Mouse (Mus musculus) hindbrain, embryonic 13.5 days (tissue): ENCODE data around the gene Golgb1. TPM values are rescaled to one million over a fixed set of nuclear protein-coding genes. Genes with fewer than 3 reads are reported as not detected.
A peak's percentile ranks its signal among the peaks of the same experiment; 100 is the strongest.
"Not testable (repeated sequence)": the region's sequence is repeated elsewhere in the genome, so short reads cannot be mapped to it uniquely, and the experiment has no call there.

Experiments used
- ATAC-seq: fragments of 200-750 bp; cut with Nextera tagmentation; 2 replicates; pipeline ENCODE4 v1.8.0; 2017; ENCODE audit warnings: moderate TSS enrichment; ENCODE audit not compliant: low FRiP score
- H3K27ac ChIP-seq: fragments of 300-500 bp; sonication (generic); 2 replicates; pipeline ENCODE4 v1.5.1; 2015; ENCODE audit warnings: inconsistent platforms, mild to moderate bottlenecking, moderate library complexity
- H3K27me3 ChIP-seq: fragments of 300-500 bp; sonication (generic); 2 replicates; pipeline ENCODE4 v1.6.1; 2015; ENCODE audit warnings: mild to moderate bottlenecking, inconsistent platforms
- H3K36me3 ChIP-seq: fragments of 300-500 bp; sonication (generic); 2 replicates; pipeline ENCODE4 v1.6.1; 2015; ENCODE audit warnings: mild to moderate bottlenecking, inconsistent platforms
- H3K4me1 ChIP-seq: fragments of 300-500 bp; sonication (generic); replicated peaks from 2 replicates; pipeline ENCODE4 v1.6.1; 2015; ENCODE audit warnings: inconsistent platforms
- H3K4me2 ChIP-seq: fragments of 300-500 bp; sonication (generic); 2 replicates; pipeline ENCODE4 v1.6.1; 2015; ENCODE audit warnings: inconsistent platforms, mild to moderate bottlenecking, moderate library complexity
- H3K4me3 ChIP-seq: fragments of 300-500 bp; sonication (generic); 2 replicates; pipeline ENCODE4 v1.5.1; 2015; ENCODE audit warnings: mild to moderate bottlenecking, inconsistent platforms
- H3K9ac ChIP-seq: fragments of 300-500 bp; sonication (generic); 2 replicates; pipeline ENCODE4 v1.6.1; 2015; ENCODE audit warnings: mild to moderate bottlenecking, inconsistent platforms
- H3K9me3 ChIP-seq: fragments of 300-500 bp; sonication (generic); 2 replicates; pipeline ENCODE4 v1.6.1; 2016; ENCODE audit warnings: inconsistent platforms
- WGBS: fragments of 180-500 bp; shearing (Covaris S2); methylation state at CpG from one replicate; pipeline ENCODE4 v1.1.7; 2015; 5-methylcytosine and 5-hydroxymethylcytosine counted together
- polyA plus RNA-seq: library from polyadenylated mRNA; unstranded; fragments of >200 nt; fragmentation: Nextera tagmentation; extraction: Ambion mirVana; gene quantifications from 2 replicates; pipeline ENCODE4 v1.2.1, GENCODE M21; 2015

Gene Golgb1
- polyA plus RNA-seq: 93.7 and 95.3 TPM in 2 replicates

DNA sequence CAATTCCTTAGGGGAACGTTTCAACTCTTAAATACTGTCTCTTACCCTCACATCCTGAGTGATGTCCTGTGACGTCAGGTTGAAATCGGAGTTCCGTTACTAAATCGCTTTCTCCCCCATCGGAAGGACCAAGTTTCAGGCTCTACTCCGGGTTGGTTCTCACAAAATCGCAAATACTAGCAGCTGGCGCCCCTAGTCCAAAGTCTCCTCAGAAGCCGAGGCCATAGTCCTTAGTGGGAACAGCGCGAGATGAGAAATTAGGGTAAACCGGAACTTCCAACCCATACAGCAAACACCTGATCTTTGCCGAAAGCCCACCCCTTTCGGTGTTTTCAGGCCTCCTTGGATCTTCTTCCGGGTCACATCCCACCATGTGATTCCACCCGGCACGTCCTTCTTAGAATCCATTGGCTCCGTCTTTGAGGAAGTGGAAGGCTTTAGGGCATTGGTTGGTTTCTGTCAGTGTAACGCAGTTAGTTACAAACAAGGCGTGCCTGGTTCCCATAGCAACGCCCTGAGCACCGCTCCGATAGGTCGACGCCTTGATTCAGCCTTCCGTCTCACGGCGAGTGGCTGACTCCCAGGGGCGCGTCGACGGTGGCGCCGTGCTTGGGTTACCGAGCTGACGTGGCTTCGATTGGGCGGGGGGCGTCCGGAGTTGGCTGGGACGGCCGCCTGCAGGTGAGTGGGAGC is at the start of gene Golgb1, which contains the start of gene Eaf2:
TSS of gene Golgb1 (plus strand) at position 558 of the 693 bp plus-strand sequence.
TSS of gene Eaf2 (minus strand) at position 421 of the 693 bp plus-strand sequence.
- no peaks in the 10 kb centered on the region for H3K27me3 ChIP-seq
- H3K36me3 ChIP-seq: peaks cover 19% of the 10 kb centered on the region
- H3K27ac ChIP-seq: peak within 1 kb of the TSS; percentile 87
- H3K9me3 ChIP-seq: no peaks in the 10 kb centered on the region
- under 1% methylated on average over 43 of the region's 43 CpGs for WGBS
- peak within 1 kb of the TSS; percentile 89 for H3K9ac ChIP-seq
- peak within 1 kb of the TSS; percentile 78 for H3K4me2 ChIP-seq
- peak; percentile 100 for ATAC-seq
- H3K4me1 ChIP-seq: peaks cover 29% of the 10 kb centered on the region
- H3K4me3 ChIP-seq: peak within 1 kb of the TSS; percentile 91

GRCm38 (mm10) chr16:36827611-36828053 is 47.3 kb upstream of the Golgb1 start:
- H3K9ac ChIP-seq: peak overlapping the region; percentile 59
- WGBS: 6% methylated on average over 11 of the region's 11 CpGs
- H3K4me1 ChIP-seq: peaks cover 9% of the 10 kb centered on the region
- H3K4me3 ChIP-seq: peak overlapping the region; percentile 89
- H3K27ac ChIP-seq: no peak overlapping the region
- H3K9me3 ChIP-seq: no peaks in the 10 kb centered on the region
- H3K36me3 ChIP-seq: no peaks in the 10 kb centered on the region
- ATAC-seq: no peak
- peak overlapping the region; percentile 78 for H3K4me2 ChIP-seq
- peaks cover 10% of the 10 kb centered on the region for H3K27me3 ChIP-seq

GRCm38 (mm10) chr16:36828054-36828786 is 46.7 kb upstream of the Golgb1 start, which contains the start of gene Iqcb1:
Gene Iqcb1, plus strand, starts transcription at chr16:36828385.
- WGBS: 0% methylated on average over 64 of the region's 64 CpGs
- Histone ChIP-seq H3K27me3 (peaks cover 10% of the 10 kb centered on the region), H3K36me3 (no peaks in the 10 kb centered on the region), H3K27ac (peak within 1 kb of the TSS; percentile 76), H3K9me3 (no peaks in the 10 kb centered on the region), H3K4me3 (peak within 1 kb of the TSS; percentile 89), H3K4me1 (peaks cover 9% of the 10 kb centered on the region), H3K9ac (peak within 1 kb of the TSS; percentile 85), H3K4me2 (peak within 1 kb of the TSS; percentile 78)
- peak; percentile 99 for ATAC-seq

GRCm38 (mm10) chr16:36828820-36829219 is 46.1 kb upstream of the Golgb1 start:
- peak overlapping the region; percentile 76 for H3K27ac ChIP-seq
- peak overlapping the region; percentile 78 for H3K4me2 ChIP-seq

DNA sequence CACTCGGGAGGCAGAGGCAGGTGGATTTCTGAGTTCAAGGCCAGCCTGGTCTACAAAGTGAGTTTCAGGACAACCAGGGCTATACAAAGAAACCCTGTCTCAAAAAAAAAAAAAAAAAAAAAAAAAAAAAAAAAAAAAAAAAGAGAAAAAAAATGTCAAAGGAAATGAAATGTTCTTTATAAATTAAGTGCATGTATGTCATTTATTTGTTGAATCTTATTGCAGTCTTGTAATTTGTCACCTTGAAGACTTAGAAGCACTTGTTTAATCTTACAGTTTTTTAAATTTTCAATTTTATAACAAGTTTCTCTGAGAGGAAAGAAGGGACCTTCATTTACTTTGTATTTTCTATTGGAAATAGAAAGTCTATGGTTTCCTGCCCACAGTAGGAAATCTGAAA is 28.0 kb upstream of the Golgb1 start:
- not testable (repeated sequence) for H3K9ac ChIP-seq, H3K27ac ChIP-seq, ATAC-seq, H3K27me3 ChIP-seq, H3K4me2 ChIP-seq, H3K9me3 ChIP-seq, H3K4me3 ChIP-seq, H3K4me1 ChIP-seq
- H3K36me3 ChIP-seq: peaks cover 25% of the 10 kb centered on the region
- 92% methylated on average over 1 of the region's 1 CpGs for WGBS

More at GRCm38 (mm10) chr16:36828820-36829219, 46.1 kb upstream of the Golgb1 start:
- ATAC-seq: peak; percentile 33
- no peaks in the 10 kb centered on the region for H3K9me3 ChIP-seq
- peak overlapping the region; percentile 89 for H3K4me3 ChIP-seq
- peak overlapping the region; percentile 85 for H3K9ac ChIP-seq
- WGBS: 4% methylated on average over 11 of the region's 11 CpGs
- H3K36me3 ChIP-seq: no peaks in the 10 kb centered on the region
- H3K4me1 ChIP-seq: peaks cover 9% of the 10 kb centered on the region
- peaks cover 10% of the 10 kb centered on the region for H3K27me3 ChIP-seq

DNA sequence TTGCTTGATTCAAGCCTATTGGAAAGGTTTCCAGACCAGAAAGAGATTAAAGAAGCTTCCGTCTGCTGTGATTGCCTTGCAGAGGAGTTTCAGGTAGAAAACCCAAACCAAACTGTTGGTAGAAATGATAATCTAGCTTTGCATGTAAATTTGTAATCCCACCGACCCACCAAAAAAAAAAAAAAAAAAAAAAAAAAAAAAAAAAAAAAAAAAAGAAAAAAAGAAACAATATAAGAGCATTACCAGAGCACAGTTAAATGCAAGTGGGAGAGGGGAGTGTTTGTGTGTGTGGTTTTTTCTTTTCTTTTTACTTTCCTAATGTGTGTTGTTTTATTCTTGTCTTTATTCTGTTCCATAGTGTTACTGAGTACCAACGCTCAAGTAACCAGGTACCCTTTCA is 23.7 kb upstream of the Golgb1 start:
- Histone ChIP-seq H3K9me3 (no peaks in the 10 kb centered on the region), H3K27me3 (no peaks in the 10 kb centered on the region), H3K4me3 (no peak overlapping the region), H3K4me1 (no peaks in the 10 kb centered on the region), H3K36me3 (peaks cover 31% of the 10 kb centered on the region), H3K27ac (no peak overlapping the region), H3K9ac (no peak overlapping the region), H3K4me2 (no peak overlapping the region)
- WGBS: 98% methylated on average over 3 of the region's 3 CpGs
- no peak for ATAC-seq

DNA sequence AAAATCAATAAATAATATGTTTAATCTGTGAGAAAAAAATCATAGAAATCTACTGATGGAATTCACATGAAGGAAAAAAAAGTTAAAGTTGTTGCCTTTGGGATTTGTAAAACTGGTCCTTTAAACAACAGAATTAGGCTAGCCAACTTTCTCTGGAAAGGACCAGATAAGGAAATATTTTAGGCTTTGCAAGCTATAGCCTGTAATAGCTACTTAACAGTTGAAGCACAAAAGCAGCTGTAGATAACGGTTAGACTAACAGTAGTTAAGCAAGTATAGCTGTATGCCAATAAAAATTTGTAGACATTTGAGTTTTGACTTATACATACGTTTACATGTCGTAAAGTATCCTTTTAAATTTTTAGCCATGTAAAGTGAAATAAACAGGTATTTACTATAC is 11.4 kb upstream of the Golgb1 start:
- H3K4me2 ChIP-seq: no peak overlapping the region
- no peak overlapping the region for H3K4me3 ChIP-seq
- no peaks in the 10 kb centered on the region for H3K9me3 ChIP-seq
- H3K4me1 ChIP-seq: no peaks in the 10 kb centered on the region
- H3K27me3 ChIP-seq: no peaks in the 10 kb centered on the region
- peaks cover 40% of the 10 kb centered on the region for H3K36me3 ChIP-seq
- no peak overlapping the region for H3K27ac ChIP-seq
- ATAC-seq: no peak
- WGBS: 97% methylated on average over 3 of the region's 3 CpGs
- H3K9ac ChIP-seq: no peak overlapping the region

DNA sequence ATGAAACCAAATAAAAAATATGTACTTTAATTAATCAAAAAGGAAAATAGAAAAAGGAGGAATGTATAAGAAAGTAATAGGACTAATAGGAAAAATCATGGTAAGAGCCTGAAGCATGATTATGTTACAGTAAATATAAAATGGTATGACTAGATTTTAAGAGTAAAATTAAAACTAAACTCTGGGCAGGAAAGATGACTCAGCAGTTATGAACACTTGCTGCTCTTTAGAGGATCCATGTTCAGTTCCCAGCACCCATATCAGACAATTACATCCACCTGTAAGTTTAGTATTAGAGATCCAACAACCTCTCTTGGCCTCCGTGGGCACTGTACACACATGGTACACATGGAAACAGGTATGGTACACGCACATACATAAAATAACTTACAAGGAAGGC is 5.5 kb upstream of the Golgb1 start:
- WGBS: 86% methylated on average over 2 of the region's 2 CpGs
- Histone ChIP-seq H3K36me3 (peaks cover 48% of the 10 kb centered on the region), H3K4me1 (peaks cover 6% of the 10 kb centered on the region), H3K9ac (no peak overlapping the region), H3K4me3 (no peak overlapping the region), H3K9me3 (no peaks in the 10 kb centered on the region), H3K27ac (no peak overlapping the region), H3K27me3 (no peaks in the 10 kb centered on the region), H3K4me2 (no peak overlapping the region)
- no peak for ATAC-seq

DNA sequence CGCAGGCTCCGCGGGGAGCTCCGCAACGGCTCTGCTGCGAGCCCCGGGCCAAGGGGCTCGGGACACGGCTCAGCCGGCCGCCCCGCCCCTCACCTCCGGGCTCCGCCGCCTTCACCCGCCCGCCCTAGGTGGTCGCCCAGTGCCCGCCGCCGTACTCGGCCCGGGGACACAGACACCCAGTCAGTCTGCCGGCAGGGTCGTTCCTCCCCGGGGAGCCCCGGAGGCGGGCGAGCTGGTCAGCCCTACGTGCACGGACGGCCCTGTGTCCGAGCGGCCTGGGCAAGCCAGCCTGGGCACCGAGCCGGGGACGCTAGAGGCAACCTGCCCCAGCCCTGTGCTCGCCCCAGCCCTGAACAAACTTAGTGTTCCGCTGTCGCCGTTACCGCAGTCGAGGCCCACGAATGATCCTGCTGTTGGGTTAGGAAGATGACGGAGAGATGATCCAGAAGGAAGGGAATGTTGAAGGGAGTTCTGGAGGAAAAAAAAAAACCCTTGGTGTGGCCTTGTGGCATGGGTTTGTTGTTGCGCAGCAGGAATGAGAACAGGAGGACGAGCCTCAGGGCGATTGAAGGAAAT is 424 bp downstream of the Golgb1 start:
- Histone ChIP-seq H3K27ac (peak overlapping the region; percentile 87), H3K27me3 (no peaks in the 10 kb centered on the region), H3K4me2 (peak overlapping the region; percentile 78), H3K4me1 (peaks cover 31% of the 10 kb centered on the region), H3K36me3 (peaks cover 18% of the 10 kb centered on the region), H3K4me3 (peak overlapping the region; percentile 91), H3K9ac (peak overlapping the region; percentile 89), H3K9me3 (no peaks in the 10 kb centered on the region)
- under 1% methylated on average over 48 of the region's 48 CpGs for WGBS
- ATAC-seq: peak; percentile 85

DNA sequence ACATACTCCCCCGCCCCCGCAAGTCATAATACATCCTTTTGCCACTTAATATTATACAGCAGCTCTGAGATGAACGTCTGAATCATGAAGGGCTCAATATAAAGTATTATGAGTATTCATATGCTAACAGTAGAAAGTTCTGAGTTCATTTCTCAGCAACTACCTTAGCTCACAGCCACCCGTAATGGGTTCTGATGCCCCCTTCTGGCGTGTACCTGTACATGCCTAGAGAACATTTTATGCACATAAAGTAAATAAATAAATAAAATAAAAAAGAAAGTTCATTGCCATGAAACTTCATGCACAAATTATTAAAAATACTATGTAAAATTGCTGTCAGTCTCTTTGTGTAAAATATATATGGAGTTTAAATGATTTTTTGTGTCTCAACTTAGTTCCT is 2.4 kb downstream of the Golgb1 start:
- no peak overlapping the region for H3K4me2 ChIP-seq
- no peaks in the 10 kb centered on the region for H3K9me3 ChIP-seq
- no peak overlapping the region for H3K27ac ChIP-seq
- no peak for ATAC-seq
- no peak overlapping the region for H3K9ac ChIP-seq
- H3K36me3 ChIP-seq: peaks cover 5% of the 10 kb centered on the region; the same call in 1 of the 2 replicates
- no peaks in the 10 kb centered on the region for H3K27me3 ChIP-seq
- 81% methylated on average over 5 of the region's 5 CpGs for WGBS
- H3K4me3 ChIP-seq: no peak overlapping the region
- peaks cover 31% of the 10 kb centered on the region for H3K4me1 ChIP-seq

DNA sequence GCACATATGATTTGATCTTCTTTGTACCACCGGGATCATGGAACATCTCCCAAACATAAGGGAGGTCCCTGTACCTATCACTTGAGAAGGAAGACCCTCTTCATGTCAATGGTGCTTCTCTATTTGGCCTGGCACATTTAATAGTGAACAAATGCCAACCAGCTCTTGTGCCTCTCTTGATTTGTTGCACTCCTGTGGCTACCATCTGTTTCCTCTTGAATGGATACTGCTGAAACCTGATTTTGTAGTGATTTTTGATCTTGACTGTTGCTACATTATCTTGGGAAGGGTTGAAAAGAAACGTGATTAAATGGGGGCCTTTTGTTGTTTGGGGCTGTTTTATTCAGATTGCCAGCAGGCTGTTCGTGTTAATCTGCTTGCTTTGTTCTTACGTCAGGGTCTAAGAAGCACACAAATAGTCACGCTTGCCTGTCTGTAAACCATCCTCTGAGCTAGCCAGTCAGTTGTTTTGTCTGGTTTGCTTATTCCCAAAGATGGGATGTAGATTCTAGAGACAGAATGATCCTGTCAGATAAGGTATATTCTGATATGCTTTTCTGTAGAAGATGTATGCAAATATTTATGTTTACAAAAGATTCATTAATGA is 7.9 kb downstream of the Golgb1 start:
- no peak for ATAC-seq
- H3K36me3 ChIP-seq: peaks cover 9% of the 10 kb centered on the region
- H3K27ac ChIP-seq: peak overlapping the region; percentile 9; the same call in 1 of the 2 replicates
- WGBS: 35% methylated on average over 5 of the region's 5 CpGs
- H3K9me3 ChIP-seq: no peaks in the 10 kb centered on the region
- H3K4me1 ChIP-seq: peaks cover 19% of the 10 kb centered on the region
- no peaks in the 10 kb centered on the region for H3K27me3 ChIP-seq
- H3K4me2 ChIP-seq: no peak overlapping the region
- H3K4me3 ChIP-seq: no peak overlapping the region
- no peak overlapping the region for H3K9ac ChIP-seq

DNA sequence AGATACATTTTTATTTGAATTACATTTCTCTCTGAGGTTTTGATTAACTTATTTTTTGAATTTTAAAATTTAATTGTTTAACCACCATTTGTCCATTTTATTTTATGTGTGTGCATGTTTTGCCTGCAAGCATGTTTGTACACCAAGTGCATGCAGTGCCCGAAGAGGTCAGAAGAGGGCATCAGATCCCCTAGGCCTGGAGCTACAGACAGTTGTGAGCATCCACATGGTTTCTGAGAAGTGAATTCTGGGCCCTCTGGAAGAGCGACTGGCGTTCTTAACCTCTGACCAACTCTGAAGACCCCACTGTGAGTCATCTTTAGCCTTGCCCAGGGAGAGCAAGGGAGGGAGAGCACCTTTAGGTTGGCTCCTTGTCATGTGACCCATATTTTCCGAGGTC is 9.9 kb downstream of the Golgb1 start:
- Histone ChIP-seq H3K27me3 (no peaks in the 10 kb centered on the region), H3K36me3 (peaks cover 25% of the 10 kb centered on the region), H3K9ac (no peak overlapping the region), H3K4me2 (no peak overlapping the region), H3K27ac (no peak overlapping the region), H3K4me3 (no peak overlapping the region), H3K4me1 (peaks cover 8% of the 10 kb centered on the region), H3K9me3 (no peaks in the 10 kb centered on the region)
- no peak for ATAC-seq
- WGBS: 86% methylated on average over 4 of the region's 4 CpGs
